Mouse (Mus musculus) left cerebral cortex, postnatal 25 days (tissue): ENCODE data around the gene St8sia2. TPM values are rescaled to one million over a fixed set of nuclear protein-coding genes. Genes with fewer than 3 reads are reported as not detected.
"Not testable (repeated sequence)": the region's sequence is repeated elsewhere in the genome, so short reads cannot be mapped to it uniquely, and the experiment has no call there.

ENCODE experiments used
- DNase-seq, 2 experiments: peaks; one replicate each; pipeline ENCODE4 v3.0.0; 2022; ENCODE audit warnings: low spot score in 2 of 2, mixed read lengths in 1 of 2
- intact Hi-C: fragments of 180-260 bp; cut with DNase I; formaldehyde crosslinking; loops from one replicate; pipeline ENCODE4 v1.15.1; 2025
- total RNA-seq, 2 experiments: library from RNA; stranded (reverse); gene quantifications; 2 replicates each; pipeline ENCODE4 v1.2.3; 2021

St8sia2 gene
- total RNA-seq, 2 experiments from 2014 or later = 1.9 to 2.4 TPM

DNA sequence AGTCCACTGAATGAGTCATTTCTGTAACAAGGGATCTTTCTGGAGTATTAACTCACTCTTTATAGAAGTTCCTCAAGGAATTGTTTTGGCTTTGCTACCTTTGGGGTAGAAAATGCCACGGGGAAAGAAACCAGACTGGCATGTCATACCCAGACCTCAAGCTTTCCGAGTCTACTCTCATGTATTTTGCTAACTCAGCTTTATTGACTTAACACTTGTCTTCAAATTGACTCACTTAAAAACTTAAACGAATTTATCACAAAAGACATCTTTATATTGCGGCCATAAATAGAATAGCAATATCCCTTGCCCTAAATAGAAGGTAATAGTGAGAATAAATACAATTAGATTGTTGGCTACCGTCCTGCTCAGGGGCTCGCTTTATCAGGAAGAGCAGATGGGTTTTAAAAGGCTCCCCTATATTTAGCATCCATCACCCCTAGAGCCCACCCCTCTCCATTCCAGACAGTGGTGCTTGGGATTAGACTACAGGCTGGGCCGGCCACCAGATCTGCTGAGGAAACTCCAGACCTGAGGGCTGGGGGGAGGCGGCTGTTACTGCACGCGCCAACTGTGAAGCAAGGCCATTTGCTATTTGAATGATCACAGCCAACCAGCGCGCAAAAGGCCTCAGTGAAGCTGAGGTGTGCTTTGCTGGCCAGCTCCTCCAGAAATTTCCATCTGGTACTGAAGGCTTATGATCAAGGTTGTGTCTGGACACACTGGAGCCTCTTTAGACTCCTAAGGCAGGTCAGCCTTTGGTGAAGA is 12.6 kb downstream of the St8sia2 start:
- intact Hi-C loops = no loop called here
- no peak for DNase-seq

DNA sequence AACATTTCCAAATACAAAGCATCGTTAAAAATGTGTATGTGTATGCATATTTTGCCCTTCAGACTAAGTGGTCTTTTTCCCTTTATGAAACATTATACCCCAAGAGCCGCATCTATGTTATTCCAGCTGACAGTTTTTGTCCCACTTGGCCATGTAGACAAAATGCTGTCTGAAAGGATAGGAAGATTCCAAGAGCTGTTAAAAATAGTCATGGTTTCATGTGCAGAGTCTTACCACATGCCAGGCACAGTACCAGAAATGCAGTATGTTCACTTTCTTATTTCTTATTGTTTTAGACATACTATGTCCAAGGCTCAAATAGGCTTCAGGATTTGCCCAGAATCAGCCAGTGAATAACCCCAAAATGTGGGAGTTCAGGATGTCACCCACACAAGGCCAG is 24.1 kb downstream of the St8sia2 start:
- intact Hi-C loops = no loop called here
- peak in 1 of 2 experiments; percentile 39 for DNase-seq

DNA sequence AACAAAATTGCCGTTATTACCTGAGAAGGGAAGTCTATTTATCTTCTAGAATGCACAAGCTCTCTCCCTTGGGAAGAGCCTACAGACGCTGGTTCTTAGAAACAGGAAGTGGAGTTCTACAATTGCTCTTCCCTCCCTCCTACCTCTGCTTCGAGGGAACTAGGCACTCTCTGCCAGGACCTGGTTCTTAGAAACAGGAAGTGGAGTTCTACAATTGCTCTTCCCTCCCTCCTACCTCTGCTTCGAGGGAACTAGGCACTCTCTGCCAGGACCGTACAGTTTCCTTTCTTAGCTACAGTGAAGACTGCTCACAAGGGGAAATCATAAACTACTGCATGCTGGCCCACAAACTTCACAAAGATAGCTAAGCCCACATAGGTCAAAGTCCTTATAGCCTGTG is 41.3 kb downstream of the St8sia2 start:
- intact Hi-C loops, DNase-seq: not testable (repeated sequence)

DNA sequence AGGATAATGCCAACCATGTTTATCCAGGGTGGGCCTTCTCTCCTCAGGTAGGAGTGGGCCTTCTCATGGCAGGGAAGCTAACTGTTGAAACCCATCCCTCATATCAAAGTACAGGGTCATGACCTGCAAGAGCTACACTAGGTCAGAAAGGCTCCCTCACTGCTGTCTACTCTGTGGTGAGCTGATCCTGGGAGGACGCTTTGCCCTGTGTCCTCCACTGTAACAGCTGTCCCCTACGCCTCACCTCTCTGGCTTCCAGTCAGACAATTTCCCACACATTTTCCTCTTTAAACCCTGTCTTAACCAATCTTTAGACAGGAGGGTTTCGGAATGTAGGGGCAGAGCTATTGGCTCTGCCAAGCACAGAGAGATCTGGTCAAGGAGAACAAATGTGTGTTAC is 48.3 kb downstream of the St8sia2 start:
- intact Hi-C loops = no loop called here
- no peak for DNase-seq

DNA sequence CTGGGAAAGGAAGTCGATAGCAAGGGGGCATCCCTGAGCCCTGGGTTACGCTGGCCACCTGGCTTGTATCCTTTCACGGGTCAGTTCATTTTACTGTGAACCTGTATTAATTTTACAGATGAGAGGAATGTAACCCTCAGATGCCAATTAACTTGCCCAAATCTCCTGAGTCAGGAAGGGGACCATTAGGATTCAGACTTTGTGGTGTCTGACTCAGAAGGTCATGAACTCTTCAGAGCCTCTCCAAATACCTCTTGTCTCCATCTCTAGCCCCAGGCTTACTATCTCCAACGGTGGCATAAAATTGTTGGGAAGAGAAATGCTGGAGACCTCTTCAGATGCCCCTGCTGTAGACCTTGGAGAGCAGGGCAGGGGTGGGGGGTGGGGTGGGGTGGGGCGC is 51.1 kb downstream of the St8sia2 start:
- DNase-seq = no peak
- intact Hi-C loops = no loop called here

DNA sequence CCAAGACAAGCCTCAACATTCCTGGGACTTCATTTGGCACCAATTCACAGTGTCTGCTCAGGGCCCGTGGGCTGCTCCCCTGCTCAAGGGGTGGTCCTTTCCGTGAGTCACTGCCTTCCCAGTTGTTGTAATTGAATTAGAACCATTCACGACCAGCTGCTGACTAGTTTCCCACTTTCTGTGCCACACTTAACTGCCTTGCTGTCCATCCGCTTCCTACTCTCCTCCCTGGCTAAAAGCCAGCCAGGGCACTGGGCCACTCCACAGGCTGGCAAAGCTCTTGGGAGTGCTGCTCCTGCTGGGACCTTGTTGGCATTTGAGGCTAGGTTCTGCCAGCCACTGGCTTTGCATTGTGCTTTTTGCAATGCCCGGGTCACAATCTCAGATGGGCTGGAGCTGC is 59.0 kb downstream of the St8sia2 start:
- intact Hi-C loops = no loop called here
- no peak for DNase-seq

DNA sequence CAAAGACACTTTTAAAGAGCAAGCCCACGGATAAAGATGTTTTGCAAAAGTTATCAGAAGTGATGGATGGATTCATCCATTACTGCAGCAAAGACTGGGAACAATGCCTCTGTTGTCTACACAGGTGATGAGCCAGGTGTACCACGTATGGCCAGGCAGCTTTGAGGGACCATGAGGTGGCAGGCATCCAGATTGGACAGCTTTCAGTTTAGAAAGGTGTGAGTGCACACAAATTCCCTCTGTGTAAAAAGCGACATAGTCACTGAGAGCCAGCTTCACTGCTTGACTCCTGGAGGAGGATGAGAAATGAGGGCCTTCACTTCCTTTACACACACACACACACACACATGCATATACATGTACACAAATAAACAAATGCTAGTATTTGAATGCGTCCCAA is 60.4 kb downstream of the St8sia2 start:
- intact Hi-C loops = no loop called here
- no peak for DNase-seq

DNA sequence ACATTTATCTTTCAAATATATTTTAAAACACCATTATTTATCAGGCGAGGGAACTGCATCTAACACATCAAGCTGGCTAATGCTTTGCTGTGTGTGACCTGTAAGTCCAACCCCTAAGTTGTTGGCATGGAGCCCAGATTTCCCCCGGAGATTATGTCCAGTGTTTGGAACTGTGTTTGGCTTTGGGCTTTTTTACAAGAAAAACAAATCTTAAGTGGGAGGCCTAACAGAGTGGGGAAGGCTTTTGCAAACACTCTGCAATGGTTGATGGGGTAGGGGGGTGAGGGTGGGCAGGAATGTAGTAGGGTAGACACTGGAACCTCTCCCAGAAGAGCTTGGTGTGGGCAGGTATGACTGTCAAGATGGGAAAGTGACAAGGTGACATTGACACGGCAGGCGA is 71.8 kb downstream of the St8sia2 start:
- DNase-seq = no peak
- intact Hi-C loops = no loop called here

DNA sequence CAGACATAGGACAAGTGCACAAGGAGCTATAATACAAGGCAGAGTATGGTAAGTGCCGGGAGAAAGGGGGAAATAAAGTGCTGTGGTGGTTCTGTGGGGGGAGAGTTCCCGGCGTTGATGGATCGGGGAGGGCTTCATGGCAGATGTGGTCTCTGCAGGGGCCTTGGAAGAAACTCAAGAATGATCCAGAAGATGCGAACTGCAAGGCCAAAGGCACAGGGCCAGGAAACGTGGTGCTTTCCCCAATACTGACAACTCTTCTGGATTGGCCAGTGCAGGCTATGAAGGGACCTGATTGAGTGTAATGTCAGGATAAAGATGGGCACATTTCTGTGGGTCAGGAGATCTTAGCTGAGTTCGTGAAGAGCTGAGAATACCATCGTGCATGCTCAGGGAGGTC is 74.3 kb downstream of the St8sia2 start:
- intact Hi-C loops = no loop called here
- no peak for DNase-seq

DNA sequence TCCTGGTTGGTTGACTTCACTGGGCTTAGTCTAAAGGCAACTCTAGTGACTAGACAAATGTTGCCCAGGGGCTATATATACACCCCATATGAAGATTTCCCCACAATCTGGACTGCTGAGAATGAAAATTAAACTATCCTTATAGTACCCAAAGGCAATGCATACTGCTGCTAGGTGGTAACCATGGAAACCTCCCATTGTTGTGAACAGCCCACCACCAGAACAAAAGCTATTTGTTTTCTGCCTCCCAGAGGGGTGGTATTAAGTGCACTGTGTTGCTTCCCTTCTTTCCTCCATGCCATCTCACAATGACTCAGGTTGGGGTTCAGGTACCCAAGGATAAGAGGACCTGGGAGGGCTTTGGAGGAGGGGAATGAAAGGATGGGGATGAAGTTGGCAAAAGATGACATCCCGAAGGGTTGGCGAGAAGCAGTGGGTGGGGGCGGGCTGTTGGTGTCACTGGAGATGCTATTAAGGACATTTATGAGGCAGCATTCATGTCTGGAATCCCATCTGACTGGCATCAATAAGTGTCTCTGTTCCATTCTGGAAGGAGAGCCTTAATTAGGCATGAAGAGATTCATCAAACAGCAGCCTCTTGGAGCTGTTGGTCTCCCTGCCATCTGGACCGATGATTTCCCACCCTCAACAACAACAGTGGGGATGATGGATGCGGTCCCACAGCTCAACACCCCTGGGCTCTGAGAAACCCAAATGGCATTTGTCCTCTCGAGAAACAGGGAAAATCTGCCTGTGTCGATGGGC is 75.3 kb downstream of the St8sia2 start:
- no peak for DNase-seq
- intact Hi-C loops = no loop called here

DNA sequence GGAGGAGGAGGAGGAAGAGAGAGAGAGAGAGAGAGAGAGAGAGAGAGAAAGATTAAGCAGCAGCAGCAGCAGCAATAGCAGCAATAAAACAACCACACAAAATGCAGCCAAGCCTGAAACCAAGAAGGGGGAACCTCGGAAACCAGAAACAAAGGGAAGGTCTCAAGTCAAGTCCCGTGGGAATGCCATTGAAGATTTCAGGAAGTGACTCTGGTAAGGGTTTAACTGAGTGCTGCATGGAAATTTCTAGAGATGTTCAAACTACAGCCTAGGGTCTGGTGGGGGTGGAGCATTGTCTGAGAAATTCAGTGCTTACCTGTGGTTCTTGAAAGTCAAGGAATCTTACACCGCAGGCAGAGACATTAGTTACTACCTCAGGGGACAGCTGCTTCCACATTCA is 77.4 kb downstream of the St8sia2 start:
- DNase-seq = no peak
- intact Hi-C loops = no loop called here

DNA sequence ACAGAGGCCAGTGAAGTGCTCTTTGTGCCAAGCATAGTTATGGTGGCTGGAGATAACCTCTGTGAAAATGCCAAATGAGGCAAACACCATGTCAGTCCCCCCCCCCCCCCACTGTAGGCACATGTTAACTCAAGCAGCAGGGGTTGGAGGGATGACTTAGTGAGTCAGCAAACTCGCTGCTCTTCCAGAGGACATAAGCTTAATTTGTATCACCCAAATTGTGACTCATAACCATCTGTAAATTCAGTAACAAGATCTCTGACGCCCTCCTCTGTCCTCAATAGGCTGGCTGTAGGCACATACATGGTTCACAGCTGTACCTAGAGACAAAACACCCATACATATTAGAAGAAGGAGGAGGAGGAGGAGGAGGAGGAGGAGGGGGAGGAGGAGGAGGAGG is 77.8 kb downstream of the St8sia2 start:
- intact Hi-C loops = no loop called here
- DNase-seq = no peak

DNA sequence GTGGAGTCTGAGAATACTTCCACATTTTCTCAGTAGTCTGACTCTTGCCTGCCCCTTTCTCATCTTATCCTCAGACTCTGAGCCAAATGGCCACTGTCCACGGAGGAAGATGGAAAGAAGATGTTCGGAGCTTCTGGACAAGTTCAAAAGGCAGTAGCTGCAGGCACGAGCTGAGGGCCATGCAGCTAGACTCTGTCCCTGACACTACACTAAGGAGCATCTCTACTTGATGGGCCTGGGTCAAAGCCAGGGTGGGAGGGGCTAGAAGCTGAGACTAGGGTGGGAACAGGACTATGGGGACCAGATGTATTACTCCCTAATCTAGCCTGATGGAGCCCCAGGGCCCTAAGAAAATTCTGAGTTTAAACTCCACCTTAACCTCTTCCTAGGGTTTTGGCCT is 80.5 kb downstream of the St8sia2 start:
- intact Hi-C loops = no loop called here
- DNase-seq = no peak

DNA sequence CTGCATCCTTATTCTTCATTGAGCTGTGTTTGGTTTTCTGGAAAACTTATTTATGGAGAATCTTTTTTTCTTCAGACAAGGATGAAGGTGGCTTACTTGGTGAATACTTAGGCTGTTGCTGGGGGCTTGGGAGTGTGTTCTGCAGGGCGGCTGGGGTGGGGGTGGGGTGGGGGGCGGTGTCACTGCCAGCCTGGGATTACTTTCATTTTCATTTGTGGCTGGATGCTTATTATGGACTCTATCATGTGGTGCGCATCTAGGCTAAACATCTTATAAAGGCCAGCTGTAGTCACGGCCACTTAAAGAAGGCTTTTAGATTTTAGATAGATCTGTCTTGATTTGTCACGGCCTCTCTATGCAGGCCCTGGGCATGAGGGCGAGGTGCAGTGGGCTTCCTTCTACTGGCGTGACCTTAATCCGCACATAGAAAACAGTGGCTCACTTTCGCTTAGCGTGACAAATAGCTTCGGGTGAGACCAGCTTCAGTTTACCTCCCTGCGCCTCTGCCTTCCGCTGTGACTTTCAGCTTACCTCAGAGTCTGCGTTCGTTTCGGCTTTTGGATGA is 92.5 kb downstream of the St8sia2 start:
- intact Hi-C loops = no loop called here
- no peak for DNase-seq

DNA sequence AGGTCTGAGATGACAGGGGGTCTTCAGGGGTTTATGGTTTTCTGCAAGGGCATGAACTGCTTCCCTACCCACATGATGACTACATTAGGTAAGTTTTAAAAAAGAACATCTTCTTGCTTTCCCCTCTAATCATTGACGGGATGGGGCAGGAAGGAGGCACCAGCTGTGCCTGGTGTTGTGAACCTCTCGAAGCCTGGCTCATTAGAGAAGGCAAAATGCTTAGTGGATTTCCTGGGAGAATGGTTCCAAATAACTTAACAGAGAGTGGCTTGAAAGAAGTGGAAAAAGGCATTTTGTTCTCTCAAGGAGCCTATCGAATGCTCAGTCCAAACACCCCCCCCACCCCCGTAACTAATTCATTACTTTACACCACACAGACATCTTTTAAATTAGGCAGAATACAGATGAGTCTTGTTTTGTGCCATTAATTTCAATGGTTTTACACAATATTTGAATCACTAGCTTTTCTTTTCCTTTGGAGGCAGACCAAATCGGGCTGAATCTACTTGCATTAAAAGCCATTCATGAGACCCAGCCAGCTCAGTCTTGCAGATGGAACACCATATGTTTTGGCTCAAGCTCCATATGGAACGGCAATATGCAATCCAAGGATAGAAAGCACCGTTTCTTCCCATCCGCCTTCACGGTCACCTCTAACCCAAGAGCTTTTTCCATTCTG is 95.7 kb downstream of the St8sia2 start:
- intact Hi-C loops = no loop called here
- DNase-seq = peak; percentile 87 to 98

DNA sequence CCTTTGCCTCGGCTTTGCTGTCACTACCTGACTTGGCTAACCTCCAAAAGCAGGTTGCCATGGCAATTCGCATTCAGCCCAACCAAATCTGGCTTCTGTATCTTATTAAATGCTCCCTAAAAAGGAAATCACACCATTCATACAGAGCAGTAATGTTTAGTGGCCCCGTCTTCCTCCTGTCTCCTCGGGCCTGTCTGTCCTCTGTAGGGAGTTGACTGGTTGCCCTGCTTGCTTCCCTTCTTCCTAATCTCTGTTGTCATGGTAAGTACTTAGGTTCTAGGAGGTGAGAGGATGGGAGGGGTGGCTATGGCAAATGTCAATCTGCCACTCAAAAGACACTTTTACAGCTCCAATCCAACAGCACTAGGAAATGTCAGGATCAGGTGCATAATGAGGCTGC is 101.6 kb downstream of the St8sia2 start:
- DNase-seq = no peak
- intact Hi-C loops = no loop called here

DNA sequence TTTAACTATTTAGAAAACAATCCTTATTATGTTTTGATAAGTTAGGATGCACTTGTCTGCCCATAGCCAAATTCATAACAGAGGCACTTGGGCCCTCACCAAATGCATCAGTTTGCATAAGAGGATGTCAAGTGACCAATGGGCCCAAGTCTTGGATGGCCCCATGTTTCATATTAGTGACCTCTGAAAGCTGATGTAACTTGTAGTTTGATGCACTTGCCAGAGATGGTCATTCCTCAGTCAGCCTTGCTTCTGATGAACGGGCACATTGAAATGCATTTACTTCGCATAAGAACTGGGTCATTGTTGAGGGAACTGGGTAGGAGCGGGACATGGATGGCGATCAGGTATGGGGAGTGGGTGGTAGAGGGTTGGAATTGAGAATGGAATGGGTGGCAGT is 102.6 kb downstream of the St8sia2 start:
- no peak for DNase-seq
- intact Hi-C loops = no loop called here

DNA sequence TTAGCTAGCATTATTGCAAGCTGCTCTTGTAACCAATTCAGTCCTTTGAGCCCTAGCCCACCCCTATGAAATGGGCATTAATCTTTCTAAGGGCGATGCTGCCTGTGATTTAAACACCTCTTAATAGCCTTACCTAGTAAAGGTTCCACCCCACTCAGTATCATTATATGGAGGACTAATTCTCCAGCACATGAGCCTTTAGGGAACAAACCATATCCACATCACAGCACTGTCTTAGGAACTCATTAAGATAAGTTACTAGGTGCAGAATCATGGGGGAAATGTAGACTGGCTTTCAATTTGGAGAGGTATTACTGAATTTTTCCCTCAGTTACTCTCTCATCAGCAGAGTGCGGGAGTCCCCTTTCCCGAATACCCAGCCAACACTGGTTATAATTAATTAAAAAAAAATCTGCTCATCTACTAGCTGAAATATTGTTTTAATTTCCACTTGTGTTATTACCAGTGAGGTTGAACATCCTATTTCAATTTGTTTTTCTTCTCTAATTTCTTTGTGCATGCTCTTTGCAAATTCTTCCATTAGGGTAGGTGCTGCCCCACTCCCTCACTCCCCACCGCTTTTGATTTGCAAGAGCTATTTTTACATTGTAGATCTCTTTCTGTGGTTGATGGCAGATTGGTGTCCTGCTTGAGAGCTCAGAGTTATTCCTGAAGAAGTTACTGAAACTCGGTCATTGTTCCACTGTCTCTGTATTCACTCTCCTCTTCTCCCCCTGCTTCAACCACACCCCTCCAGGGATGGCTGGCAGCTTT is 103.9 kb downstream of the St8sia2 start:
- DNase-seq = no peak
- intact Hi-C loops = no loop called here

DNA sequence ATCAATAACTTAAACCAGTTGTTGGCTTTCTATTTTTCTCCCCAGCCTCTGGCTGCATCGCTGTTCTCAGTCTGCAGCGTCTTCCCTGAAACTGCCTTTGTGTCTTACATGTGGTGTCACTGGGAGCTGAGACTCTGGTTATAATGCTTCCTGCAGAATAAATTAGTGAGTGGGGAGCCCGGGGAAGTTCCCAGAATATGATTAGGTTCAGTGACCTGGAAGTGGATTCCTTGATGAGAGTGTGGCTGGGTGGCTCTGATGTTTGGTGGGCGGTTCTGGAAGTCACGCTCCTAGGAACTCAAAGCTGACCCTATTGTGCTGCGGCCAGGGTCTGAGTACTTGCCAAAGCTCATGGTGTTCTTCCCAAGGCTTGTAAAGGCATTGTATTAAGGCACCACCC is 119.0 kb downstream of the St8sia2 start:
- intact Hi-C loops = no loop called here
- DNase-seq = no peak

DNA sequence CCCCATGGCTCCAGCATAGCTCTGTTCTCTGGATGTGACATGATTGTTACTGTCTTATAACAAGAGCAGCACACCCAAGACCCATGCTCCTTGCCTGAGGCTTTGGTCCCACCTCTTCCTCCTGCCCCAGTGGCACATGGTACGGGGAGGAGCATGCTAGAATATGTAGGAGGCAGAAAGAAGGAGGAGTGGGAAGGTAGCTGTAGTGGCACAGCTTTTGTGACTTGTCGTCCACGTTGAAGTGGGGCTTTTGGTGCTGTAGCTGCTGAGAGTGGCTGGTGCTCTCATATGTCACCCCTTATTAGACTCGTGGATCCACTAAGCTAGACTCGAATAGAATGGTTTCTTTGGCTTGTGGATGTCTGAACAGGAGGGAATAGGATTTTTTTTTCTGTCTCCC is 121.7 kb downstream of the St8sia2 start:
- intact Hi-C loops = no loop called here
- DNase-seq = no peak
